Mouse (Mus musculus): Measurements from ENCODE around the gene Lmo2.
"Not testable (repeated sequence)": the region's sequence is repeated elsewhere in the genome, so short reads cannot be mapped to it uniquely, and the experiment has no call there.

The Lmo2 gene

DNA sequence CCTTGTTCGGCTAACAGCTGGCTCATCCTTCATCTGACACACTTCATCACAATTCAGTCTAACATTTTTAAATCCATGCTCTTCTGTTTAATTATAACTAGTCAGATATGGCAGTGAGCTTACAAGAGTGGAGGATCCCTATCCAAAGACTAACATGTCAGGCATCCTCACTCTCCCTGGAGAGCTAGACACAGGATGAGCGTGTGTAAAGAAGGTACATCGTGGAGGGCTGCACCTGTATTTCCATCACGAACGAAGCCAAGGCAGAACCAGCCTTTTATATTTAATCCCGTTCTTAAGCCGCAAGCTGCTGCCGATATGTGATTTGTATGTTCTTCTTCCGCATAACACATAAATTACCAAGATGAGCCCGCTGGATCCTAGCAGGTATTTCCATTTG is 25.4 kb downstream of the Lmo2 start:
- DNase-seq = no peak

DNA sequence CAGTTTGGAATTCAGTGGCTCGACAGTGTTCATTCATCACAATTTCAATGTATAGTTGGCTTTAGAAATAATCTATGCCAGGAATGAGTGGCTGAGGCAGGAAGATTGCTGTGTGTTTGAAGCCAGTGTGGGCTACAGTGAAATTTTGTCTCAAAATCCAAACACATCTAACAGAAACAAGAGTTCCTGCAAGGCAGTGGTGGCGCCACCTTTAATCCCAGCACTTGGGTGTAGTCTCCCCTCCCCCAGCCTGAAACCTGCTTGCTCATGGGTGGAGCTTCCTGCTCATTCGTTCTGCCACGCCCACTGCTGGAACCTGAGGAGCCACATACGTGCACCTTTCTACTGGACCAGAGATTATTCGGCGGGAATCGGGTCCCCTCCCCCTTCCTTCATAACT is 29.8 kb downstream of the Lmo2 start:
- not testable (repeated sequence) for DNase-seq

DNA sequence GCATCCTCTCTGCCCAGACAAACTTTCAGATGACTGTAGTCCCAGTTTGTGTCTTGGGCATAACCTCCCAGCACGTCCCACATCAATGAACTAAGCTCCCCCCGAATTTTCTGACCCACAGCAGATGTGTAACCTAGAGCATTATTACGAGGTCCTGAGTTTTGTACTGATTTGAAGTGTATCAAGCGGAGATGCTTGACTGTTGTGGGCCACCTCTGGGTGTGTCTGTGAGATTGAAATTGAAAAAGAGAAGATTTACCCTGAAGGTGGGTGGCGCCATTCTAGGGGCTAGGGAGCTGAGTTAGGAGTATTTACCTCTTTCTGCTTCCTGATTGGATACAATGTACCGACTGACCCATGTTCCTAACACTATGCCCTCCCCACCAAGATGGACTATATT is 31.9 kb downstream of the Lmo2 start:
- DNase-seq = no peak

DNA sequence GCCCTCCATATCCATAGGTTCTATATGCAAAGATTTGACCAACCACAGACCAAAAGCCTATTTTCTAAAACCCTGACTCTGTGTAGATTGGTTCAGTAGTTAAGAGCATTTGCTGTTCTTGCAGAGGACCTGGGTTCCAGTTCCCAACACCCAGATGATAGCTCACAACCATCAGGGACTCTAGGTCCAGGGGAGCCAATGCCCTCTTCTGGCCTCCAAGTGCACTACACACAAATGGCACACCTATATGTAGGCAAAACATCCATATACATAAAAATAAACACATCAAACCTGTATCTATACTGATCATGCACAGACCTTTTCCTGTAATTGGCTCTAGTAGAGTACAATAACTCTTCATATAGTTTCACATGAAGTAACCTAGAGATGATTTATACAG is 33.5 kb downstream of the Lmo2 start:
- no peak for DNase-seq

DNA sequence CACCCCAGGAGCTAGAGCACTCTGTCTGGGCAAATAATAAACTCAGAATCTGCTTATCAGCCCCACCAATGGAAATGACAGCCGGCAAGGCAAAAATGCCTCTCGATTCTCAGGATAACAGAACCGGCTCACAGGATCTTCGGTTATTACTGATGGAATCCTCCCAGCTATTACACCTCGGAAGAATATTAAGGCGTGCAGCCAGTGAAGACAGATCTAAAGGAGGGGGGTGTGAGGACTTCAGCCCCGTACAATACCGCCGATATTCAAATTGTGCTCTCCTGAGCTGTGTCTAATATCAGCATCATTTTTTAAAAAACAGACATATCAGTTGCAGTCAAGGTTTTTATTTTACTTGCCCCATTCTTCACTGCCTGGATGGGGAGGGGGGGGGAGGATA is 34.4 kb downstream of the Lmo2 start:
- no peak for DNase-seq

DNA sequence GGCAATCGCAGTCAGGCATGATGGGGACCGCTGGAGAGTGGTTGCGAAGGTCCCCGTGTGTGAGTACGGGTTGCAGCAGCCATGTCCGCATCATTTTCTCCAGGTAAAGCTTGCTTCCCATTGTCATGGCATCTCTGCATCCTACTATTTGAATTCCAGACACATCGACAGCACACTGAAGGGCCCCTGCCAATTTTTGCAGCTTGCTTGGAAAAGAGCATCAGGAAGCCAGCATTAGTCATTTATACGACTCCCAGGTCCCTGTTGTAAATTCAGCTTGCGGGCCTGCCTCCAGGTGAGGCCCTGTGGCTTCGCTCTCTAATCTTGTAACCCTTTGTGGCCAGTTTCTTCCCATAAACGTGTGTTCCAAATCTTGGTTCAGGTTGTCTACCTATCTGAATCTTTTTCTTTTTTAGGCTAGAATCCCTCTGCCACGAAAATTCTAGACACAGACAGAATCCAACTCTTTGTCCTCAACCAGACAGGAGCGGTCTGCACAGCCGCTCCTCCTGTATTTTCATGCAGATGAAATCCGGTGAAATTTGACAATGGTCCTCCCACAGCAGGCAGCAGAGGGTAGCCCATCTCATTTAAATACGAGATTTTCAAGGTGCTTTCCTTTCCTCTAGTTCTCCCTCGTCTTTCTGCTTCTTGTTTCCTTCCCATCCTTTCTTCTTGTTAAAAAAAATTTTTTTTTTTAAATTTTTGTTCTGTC is 35.0 kb downstream of the Lmo2 start:
- DNase-seq = no peak

DNA sequence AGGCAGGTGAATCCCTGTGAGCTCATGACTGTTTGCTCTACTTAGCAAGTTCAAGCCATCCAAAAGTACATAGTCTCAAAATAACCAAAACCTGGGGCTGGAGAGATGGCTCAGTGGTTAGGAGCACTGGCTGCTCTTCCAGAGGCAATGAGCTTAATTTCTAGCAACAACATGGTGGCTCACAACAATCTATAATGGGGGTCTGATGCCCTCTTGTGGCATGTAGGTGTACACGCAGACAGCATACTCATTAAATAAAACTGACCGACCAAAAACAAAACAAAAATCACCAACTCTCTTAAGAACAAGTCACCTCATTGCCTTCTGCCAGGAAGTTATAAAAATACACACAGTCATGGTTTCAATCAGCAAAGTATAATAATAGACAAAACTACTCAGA is 43.3 kb downstream of the Lmo2 start:
- DNase-seq = no peak

DNA sequence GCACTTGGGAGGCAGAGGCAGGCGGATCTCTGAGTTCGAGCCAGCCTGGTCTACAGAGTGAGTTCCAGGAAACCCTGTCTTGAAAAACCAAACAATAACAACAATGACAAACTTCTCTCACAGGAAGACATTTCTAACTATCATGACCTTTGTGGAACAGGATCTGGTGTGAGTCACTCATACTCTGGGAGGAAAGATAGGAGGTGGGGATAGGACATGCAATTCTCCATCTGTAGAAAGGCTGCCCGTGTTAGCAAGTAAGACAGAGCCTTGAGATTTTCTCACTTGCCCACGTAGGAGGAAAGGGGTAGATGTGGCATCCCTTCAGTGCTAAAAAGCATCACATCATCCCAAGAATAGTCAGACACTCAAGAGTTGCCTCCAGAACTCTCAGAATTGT is 44.1 kb downstream of the Lmo2 start:
- no peak for DNase-seq

DNA sequence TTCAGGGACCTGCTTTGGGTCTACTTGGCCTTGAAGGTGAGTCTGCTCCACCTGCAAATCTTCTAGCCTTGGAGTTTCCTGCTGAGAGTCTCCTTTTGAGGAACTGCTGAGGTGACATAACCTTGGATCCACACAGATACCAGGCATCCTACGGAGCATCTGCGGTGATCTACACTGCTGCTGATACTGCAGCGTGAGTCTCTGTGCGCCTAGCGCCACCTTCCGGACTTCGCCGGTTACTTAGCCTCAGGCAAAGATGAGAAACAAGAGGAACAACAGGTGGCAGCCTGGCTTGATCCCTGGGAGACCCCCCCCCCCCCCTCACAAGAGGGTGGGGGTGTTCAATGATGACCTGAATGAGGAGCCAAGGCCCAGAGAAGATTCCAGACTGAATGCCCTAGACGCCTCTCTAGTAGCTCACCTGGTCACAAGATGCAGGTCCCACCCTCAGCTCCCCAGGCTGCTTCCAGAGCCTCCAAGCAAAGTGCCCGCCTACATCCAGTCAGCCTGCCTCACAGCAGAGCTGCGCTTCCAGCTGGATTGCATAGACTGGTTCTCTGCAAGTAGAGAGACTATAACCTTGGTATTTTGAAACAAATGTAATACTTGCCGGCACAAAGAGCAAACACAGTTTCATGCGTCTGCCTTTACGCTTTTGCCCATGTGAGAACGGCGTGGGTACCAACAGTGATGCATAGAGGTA is 45.1 kb downstream of the Lmo2 start:
- DNase-seq = peak; percentile 15

DNA sequence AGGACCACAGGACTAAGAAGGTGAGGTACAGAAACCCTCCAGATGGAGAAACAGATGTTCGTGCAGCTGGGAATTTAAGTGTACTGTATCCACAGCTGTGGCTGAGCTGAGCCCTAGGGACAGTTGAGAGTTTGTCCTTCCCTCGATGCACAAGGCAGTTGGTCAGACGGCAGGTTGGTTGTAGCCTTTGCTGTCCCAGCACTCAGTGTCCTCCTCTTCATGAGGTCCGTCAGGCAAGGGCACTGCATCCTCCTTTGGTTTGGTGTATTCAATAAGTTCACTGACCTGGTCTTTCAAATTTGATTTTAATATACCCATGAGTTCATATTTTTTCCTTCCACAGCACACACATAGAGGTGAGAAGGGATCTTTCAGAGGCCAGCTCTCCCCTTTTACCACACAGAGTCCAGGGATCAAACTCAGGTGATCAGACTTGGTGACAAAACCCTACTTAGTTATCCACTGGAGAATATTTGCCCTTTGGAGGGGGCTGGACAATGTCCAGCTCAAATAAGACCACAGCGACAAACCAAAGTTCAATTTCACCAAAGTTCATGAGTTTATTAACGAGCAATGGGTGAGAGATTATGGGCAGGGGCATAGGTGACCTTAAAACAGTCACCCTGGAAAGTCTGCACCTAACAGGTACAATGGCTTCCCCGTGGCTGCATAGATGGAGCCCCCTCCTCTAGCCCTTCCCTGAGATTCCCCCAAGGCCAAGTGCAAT is 50.2 kb downstream of the Lmo2 start:
- no peak for DNase-seq

DNA sequence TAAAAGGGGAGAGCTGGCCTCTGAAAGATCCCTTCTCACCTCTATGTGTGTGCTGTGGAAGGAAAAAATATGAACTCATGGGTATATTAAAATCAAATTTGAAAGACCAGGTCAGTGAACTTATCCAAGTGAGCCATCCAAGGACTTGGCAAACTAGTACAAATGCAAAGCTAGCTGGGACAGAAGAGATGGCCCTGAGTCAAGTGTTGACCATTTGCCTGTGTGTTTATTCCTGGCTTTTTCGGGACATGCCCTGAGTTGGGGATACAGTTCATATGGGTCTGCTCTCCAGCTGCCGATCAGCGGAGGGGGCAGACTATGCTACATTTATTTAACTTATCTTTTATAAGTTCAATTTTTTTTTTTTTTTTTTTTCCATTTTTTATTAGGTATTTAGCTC is 51.1 kb downstream of the Lmo2 start:
- not testable (repeated sequence) for DNase-seq

DNA sequence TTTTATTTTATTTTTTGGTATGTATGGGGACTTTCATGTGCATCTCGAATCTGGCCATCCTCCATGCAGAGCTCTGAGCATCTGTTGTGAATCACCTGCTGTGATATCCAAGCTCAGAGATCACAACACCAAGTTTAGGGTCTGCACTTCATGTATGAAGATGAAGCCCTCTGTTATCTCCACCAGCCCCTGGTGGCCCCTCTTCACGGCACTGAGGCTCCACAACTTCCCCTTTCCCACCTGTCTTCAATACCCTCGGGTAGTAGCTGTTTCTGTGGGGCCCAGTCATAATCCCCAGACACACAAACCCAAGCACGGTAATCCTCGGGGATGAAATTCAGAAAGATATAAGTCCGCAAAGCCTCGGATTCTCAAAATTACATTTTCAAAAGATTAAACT is 65.3 kb downstream of the Lmo2 start:
- DNase-seq = no peak

DNA sequence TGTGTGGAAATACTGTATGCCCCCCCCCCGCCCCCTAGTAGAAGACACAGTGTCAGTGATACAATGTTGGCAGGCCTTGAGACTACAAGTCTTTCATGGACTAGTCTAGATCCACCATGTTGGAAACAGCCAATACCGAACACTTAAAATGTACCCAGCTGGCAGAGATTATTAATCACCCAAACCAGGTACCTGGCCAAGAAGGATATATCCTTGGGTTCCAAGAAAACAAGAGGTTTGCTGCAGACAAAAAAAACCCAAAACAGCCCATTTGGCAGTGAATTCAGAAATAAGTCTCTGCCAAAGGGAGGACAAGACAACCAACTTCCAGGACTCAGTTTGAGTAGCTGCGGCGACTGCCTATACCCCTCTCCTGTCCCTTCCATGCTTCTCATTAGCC is 66.9 kb downstream of the Lmo2 start:
- no peak for DNase-seq

DNA sequence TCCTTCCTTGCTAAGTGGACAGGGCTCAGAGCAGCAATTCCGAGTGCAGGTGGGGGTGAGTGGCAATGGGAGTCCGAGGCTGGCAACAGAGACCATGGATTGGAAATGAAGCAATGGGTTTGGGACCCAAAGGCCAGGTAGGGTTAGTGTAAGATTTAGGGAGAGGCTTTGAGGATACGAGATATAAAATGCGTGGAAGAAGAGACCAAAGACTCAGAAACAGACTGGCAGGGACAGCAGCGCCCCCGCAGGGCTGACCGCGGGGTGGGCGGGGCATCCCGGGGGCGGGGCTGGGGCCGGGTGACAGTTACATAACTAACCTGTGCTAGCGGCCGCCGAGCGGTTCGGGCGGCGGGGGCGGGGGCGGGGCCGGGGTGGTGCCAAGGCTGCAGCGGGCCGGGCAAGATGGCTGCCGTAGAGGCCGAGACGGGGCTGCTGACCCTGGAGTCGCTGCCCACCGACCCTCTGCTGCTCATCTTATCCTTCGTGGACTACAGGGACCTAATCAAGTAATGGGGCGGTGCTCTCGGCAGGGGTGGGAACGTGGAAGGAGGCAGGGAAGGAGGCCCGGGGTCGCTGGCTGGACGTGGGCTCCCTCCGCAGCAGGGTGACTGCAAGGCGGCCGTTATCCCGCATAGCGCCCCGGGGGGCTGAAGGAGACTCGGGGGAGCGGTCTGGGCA is 69.8 kb downstream of the Lmo2 start, which contains the start of gene Fbxo3:
Gene Fbxo3 (plus strand): TSS at position 264 of the 681 bp plus-strand sequence.
- DNase-seq = peak; percentile 89

DNA sequence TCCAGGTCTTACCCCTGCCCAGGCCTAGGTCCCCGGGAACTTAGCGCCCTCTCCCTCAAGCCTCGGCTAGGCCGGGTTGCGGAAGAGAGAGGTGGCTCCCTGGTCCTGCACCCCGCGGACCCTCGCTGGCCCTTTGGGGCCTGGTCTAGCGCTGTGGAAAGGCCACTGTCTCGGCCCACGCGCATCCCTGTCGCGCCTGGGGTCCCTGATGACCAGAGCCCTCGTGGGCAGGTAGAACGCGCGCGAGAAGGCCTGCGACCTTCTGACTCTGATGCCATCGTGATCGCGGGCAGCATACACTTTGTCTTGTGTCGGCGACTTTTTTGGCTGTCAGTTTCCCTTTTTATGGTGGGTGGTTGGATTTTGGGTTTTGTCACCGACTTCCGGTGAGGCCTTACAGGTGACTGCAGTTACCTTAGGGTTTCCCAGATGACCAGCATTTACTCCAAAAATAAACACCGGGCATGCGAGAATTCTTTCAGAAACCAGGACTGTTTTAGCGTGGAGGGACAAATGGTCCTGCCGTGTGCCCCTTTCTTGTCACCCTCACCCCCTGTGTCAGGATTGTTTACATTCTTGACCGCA is 70.4 kb downstream of the Lmo2 start, which contains the start of gene 4931422A03Rik:
Gene 4931422A03Rik (minus strand): TSS at position 223 of the 585 bp plus-strand sequence.
- DNase-seq = no peak

DNA sequence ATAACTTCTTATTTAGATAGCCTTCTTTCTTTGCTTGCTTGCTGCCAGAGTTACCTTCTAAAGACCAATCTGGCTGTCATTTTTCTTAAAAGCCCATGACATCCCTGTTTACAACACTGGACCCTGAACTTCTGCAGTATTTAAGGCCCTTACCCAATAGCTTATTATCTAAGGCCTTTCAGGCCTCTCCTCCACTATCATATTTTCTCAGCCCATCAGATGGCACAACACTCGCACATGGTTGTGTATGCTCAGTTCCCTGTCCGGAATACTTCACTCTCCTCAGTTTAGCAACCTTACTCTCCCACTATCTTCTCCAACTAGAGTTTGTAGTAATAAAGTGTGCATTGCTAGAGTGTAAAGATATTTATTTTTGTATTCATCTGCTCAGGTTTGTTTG is 71.3 kb downstream of the Lmo2 start:
- no peak for DNase-seq

DNA sequence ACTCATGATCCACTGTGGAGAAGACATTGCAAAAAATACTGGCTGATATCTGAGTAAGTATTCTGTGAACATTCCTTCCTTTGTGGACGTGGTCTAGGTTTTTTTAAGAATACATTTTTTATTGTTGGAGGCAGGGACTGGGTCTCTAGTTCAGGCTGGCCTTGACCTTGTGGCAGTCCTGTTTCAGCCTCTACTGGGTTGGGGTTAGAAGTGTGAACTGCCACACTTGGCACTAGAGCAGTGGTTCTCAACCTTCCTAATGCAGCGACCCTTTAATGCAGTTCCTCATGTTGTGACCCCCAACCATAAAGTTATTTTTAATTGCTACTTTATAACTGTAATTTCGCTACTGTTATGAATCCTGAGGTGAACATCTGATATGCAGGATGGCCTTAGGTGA is 72.6 kb downstream of the Lmo2 start:
- no peak for DNase-seq
